Mouse (Mus musculus): ENCODE data around the gene Manba.
A peak's percentile ranks its signal among the peaks of the same experiment; 100 is the strongest.

The Manba gene

DNA sequence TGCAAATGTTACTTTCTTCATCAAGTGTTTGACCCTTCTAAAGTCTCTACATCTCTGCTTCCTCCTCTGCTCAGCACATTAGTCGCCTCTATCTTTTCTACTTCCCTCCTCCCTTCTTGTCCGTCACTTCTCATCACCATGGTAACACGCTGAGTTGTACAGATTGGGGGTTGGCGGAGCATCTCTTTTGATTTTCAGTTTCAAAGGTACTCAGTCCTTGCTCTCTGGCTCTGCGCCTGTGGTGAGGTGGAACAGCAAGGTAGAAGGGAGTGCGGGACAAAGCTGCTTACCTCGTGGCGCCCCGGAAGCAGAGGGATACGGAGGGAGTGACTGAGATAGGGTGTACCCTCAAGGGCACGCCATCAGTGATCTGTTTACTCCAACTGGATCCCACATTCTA is 27.9 kb downstream of the Manba start:
- no peak for TF ChIP-seq GATA4 (IDR thresholded peaks at IDR 0.05; ENCODE audit: insufficient replicate concordance, low read length)

- peak; percentile 63; the same call in 1 of the 2 replicates for TF ChIP-seq GATA4 (IDR thresholded peaks at IDR 0.05; ENCODE audit: insufficient replicate concordance, low read length)
Observed at GRCm38 (mm10) chr3:135513800-135514425, 28.5 kb downstream of the Manba start.

DNA sequence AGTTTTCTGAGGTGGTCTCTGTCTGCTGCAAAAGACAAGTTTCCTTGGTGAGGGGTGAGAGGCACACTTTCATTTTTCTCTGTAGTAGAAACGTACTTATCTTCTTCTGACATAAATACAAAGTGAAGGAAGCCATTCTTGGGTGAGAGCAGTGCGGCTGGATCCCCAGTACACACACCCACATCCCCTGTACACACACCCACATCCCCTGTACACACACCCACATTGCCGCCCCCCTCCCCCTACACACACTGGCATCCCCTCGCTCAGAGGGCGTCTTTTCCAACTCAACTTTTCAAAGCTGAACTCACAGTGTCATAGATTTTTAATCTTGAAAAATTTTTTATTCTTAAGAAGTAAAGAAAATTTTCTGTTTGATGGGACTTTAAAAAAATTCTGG is 29.8 kb downstream of the Manba start:
- no peak for TF ChIP-seq GATA4 (IDR thresholded peaks at IDR 0.05; ENCODE audit: insufficient replicate concordance, low read length)

GRCm38 (mm10) chr3:135516891-135517290 is 31.5 kb downstream of the Manba start:
- no peak for TF ChIP-seq GATA4 (IDR thresholded peaks at IDR 0.05; ENCODE audit: insufficient replicate concordance, low read length)

DNA sequence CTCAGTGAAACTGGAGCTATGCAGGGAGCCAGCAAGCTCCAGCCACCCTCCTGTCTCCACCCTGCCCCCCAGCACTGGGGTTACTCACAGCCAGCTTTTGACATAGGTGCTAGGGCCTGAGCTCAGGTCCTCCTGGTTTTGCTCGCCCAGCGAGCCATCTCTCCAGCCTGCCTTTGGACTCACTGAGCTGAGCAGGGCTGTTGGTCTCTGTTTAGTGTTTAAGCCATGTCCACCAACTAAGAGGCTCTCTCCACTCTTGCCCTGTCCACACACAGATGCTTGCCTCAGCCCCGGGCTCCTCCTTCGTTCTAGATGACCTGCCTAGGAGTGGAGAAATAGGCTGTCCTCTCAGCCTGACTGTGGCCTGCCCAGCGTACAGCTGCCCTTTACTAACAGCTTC is 33.5 kb downstream of the Manba start:
- no peak for TF ChIP-seq GATA4 (IDR thresholded peaks at IDR 0.05; ENCODE audit: insufficient replicate concordance, low read length)

DNA sequence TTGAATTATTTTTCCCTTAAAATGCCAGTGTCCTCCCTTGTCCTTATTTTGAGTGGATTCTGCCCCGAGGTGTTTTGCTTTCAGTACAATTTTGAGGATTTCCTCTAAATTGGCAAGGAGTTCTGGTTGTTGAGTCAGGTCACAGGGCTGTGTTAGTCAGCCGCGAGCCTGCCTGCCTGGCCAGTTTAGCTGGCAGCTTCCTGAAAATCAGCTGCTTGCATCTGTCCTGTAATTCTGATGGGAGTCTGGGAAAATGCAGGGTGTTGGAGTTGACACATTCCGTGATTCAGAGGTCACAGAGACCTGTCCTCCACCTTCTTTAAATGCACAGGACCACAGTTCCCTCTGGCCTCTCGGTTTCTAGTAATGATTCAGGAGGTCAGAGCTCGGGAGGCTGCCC is 34.2 kb downstream of the Manba start:
- no peak for TF ChIP-seq GATA4 (IDR thresholded peaks at IDR 0.05; ENCODE audit: insufficient replicate concordance, low read length)

DNA sequence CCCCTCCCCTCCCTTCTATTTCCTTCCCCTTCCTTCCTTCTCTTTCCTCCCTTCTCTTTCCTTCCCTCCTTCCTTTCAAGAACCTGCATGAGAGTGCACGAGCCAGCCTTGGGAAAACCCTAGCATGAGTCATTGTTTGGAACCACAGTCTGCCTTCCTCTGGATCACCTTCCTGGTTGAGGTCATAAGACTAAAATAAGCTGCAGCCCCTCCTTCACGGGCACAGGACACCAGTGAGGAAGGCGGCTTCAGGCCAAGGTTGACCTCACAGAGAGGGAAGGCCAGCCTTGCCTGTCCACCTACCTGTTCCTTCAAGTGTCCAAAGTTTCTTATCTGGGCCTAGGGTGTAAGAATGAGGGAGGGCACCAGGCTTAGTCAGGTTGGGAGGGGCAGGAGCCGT is 36.6 kb downstream of the Manba start:
- no peak for TF ChIP-seq GATA4 (IDR thresholded peaks at IDR 0.05; ENCODE audit: insufficient replicate concordance, low read length)

DNA sequence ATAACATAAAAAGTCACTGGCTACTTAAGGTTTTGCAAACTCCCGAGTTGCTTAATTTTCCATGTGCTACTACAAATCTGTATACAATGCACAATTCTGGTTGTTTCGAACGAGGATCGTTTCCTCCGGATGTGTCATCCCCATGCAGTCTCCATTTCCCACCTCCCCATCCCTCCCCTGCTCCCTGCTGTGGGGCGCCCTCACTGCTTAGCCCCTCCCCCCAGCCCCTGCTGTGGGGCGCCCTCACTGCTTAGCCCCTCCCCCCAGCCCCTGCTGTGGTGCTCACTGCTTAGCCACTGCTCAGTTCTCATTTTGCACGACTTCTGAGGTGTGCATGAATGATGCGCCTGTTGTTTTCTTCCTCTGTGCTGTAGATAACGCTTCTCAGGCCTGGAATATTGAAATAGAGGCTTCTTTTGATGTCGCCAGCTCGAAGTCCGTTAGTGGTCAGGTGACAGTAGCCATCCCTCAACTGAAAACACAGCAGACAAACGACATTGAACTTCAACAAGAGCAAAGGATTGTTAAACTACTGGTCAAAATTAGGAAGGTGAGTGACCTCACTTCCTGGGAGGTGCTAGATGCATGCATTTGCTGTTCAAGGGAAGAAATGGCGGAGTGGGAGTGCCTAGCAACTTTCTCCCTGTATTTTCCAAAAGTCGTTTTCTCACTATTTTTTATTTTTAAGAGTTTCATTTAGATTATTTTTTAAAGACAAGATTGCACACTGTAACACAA is 37.4 kb downstream of the Manba start:
- TF ChIP-seq GATA4 (IDR thresholded peaks at IDR 0.05; ENCODE audit: insufficient replicate concordance, low read length): no peak

DNA sequence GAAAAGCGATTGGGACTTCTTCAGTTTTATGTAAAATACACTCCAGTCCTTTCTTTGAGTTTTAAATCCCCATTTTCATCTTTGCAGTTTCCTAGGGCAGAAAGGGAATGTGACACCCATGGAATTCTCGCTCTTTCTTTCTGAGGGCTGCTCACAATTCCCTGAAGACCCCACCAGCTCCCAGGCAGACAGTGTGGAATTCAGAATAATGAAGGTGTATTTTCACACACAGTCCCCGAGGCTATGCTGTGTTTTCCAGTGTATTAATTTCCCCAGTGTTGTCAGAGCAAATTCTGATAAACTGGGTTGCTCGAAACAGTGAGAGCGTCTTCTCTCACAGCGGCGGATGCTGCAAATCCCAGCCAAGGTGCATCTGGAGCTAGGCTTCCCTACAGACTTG is 44.3 kb downstream of the Manba start:
- no peak for TF ChIP-seq GATA4 (IDR thresholded peaks at IDR 0.05; ENCODE audit: insufficient replicate concordance, low read length)

DNA sequence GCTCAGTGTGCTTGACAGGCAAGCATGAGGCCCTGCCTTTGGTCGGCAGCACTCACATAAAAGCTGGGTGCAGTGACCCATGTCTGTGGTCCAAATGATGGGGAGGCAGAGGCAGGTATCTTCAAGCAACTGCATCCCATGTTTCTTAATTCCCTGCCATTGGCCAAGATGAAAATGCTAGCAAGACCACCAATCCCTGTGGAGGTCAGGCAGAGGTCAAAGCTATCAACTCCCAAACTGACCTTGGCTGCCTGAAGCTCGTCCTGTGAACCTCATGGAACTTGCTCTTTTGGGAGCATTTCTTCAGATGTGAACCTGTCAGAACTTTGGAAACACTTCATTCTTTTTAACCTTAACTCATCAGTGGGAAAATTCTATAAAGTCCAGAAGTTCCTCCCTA is 46.4 kb downstream of the Manba start:
- TF ChIP-seq GATA4 (IDR thresholded peaks at IDR 0.05; ENCODE audit: insufficient replicate concordance, low read length): no peak

- TF ChIP-seq GATA4 (IDR thresholded peaks at IDR 0.05; ENCODE audit: insufficient replicate concordance, low read length): peak; percentile 57; the same call in 1 of the 2 replicates
Observed at GRCm38 (mm10) chr3:135534103-135534502, 48.7 kb downstream of the Manba start.

GRCm38 (mm10) chr3:135546212-135546923 is 61.0 kb downstream of the Manba start:
- TF ChIP-seq GATA4 (IDR thresholded peaks at IDR 0.05; ENCODE audit: insufficient replicate concordance, low read length): no peak

DNA sequence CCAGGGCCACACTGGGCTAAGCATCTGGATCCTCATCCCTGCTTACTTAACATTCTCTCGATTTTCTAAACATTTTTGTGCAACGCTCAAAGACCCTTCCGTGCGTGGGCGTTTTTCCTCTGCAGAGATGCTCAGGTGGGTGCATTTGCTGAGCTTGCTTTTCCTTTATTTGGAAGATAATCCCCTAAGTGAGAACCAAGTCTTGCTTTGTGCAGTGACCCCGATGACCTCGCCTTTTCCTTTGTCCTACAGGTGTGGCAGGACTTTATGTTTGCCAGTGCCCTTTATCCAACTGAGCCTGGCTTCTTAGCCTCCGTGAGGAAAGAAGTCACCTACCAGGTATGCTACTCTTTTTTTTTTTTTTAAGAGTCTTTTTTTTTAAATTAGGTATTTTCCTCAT is 61.9 kb downstream of the Manba start:
- TF ChIP-seq GATA4 (IDR thresholded peaks at IDR 0.05; ENCODE audit: insufficient replicate concordance, low read length): no peak

GRCm38 (mm10) chr3:135552874-135553273 is 67.5 kb downstream of the Manba start:
- TF ChIP-seq GATA4 (IDR thresholded peaks at IDR 0.05; ENCODE audit: insufficient replicate concordance, low read length): no peak

GRCm38 (mm10) chr3:135555192-135555591 is 69.8 kb downstream of the Manba start:
- no peak for TF ChIP-seq GATA4 (IDR thresholded peaks at IDR 0.05; ENCODE audit: insufficient replicate concordance, low read length)

- no peak for TF ChIP-seq GATA4 (IDR thresholded peaks at IDR 0.05; ENCODE audit: insufficient replicate concordance, low read length)
Observed at GRCm38 (mm10) chr3:135556052-135556587, 70.7 kb downstream of the Manba start.
